Mouse (Mus musculus): ENCODE data around the gene Myoc.

Myoc gene

GRCm38 (mm10) chr1:162658119-162658518, 19.2 kb downstream of the Myoc start, which contains the start of gene Myocos:
TSS of gene Myocos (minus strand) at chr1:162658219.
- DNase-seq = no peak

GRCm38 (mm10) chr1:162660276-162660860, 21.4 kb downstream of the Myoc start:
- DNase-seq = no peak

- peak; percentile 63 for DNase-seq
Measured at GRCm38 (mm10) chr1:162664826-162665475, 26.0 kb downstream of the Myoc start.

GRCm38 (mm10) chr1:162665486-162666174, 26.7 kb downstream of the Myoc start:
- no peak for DNase-seq

- DNase-seq = no peak
Measured at GRCm38 (mm10) chr1:162693721-162694120, 54.8 kb downstream of the Myoc start.

GRCm38 (mm10) chr1:162697866-162698265, 58.9 kb downstream of the Myoc start:
- DNase-seq = no peak
